Mouse (Mus musculus) layer of hippocampus, postnatal 25 days (tissue): ENCODE results near the gene Mif4gd. TPM values are rescaled to one million over a fixed set of nuclear protein-coding genes. Genes with fewer than 3 reads are reported as not detected.
A peak's percentile ranks its signal among the peaks of the same experiment; 100 is the strongest.

ENCODE experiments used
- DNase-seq, 2 experiments: peaks; one replicate each; pipeline ENCODE4 v3.0.0; 2022; ENCODE audit warnings: mixed read lengths in 2 of 2, low spot score in 1 of 2; ENCODE audit errors: extremely low spot score in 1 of 2
- total RNA-seq, 2 experiments: library from RNA; stranded (reverse); gene quantifications; 2 replicates each; pipeline ENCODE4 v1.2.3; 2021

The Mif4gd gene
- total RNA-seq, 2 experiments from 2014 or later = 21.7 to 23.7 TPM

DNA sequence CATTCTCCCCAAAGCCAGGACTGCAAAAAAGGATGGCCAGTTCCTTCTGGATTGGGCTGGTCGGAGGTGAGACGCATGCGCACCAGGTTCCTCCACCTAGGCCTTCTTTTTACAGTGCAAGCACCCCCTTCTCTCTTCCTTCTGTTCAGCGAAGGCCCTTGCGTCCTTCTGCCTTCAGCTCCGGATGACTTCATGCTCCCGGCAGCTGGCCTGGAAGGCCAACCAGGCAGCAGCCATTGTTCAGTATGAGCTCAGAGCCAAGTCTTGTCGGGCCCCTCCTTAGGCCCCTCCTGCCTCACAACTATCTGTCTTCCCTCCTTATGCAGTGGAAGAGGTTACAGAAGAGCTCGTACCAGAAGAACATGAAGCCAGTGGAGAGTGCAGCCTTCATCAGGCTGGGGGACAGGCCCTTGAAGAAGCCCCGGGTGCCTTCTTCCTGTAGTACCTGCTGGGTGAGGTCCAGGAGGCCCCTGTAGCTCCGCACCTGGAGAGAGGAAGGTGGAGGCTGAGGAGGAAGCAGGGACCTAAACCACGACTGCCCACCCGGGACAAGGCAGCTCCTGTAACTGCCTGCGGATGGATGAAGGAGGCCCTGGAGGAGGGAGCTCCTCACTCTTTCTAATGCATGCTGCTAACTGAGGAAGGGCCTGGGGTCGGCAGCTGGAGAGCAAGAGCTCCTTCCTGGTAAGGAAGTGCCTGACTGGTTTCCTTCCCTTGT lies 2.5 kb upstream of the Mif4gd start:
- DNase-seq = no peak

DNA sequence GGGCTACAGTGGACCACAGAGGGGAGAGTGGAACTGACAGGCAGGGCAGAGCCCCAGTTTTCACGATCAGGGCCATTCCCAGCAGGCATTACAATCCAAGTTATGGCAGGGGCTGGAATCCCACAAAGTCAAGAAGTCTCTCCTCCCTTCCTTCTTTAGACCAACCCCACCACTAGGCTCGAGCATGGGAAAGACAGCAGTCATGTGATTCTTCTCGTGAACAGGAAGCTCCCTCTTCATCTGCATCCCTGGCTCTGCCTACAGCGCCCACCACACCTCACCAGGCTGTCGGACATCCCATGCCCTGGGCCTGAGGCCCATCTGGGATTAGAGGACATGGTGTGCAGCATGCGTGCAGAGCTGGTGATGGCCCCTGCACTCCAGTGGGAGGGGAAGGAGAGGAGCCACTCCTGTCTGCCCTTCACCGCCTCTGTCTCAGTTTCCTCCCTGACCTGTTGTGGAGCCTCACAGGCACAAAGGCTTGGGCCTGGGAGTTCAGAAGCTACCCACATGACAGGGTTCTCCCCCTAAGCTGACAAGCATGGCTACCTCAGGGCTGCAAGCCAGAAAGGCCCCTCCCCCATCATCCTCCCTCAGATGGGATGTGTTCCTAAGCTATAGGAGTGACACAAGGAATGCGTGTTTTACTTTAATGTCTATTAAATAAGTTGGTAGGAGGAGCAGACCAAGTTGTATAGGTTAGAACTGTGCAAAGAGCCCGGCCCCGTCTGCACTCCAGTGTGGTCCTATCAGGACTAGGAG lies 1.8 kb upstream of the Mif4gd start:
- DNase-seq = no peak

DNA sequence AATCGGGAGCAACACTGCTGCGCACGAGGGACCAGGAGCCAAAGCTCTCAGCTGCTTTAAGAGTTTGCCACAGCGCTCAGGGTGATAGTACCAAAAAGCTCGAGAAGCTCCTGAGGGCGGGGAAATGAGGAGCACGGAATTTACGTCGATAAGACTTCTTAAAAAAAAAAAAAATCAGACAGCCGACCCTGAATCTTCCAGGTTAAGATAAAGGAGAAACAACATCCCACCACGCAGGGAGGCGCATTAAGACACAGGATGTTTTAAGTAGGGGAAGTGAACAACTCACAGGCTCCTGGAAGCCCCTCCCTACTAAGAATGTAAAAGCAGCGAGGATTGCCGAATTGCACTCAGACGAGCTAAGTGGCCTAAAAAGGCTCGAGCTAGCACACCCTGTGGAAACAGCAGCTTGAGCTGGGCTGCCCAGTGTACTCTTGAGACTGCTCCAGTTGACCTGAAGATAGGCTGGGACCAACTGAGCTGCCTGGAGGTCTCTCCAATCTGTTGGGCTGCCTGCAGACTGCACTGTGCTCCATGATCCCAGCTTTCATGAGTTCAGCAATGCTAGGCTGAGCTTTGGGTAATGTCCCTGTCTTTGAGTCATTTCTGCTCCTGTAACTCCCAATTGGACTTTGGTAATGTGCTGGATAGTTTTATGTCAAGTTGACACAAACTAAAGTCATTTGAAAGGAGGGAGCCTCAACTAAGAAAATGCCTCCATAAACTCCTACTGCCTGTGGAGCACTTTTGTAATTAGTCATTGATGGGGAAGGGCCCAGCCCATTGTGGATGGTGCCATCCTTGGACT lies 573 bp upstream of the Mif4gd start:
- no peak for DNase-seq

DNA sequence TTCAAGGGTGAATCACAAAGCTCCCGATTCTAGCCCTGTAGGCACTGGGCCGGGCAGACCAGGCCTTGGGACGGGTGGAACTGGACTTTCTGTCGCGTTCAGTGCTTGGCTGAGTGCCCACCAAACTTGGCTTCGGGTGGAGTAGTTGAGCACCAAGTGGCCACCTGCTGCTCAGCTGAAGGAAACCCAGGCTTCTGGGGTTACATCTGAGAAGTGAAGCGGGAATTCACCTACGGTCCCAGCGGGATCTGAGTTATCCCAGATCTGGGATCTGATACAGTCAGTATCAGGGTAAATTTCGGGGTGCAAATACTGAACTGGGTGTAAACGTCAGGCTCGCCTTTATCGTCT lies 735 bp downstream of the Mif4gd start:
- peak; percentile 41 to 66 for DNase-seq

DNA sequence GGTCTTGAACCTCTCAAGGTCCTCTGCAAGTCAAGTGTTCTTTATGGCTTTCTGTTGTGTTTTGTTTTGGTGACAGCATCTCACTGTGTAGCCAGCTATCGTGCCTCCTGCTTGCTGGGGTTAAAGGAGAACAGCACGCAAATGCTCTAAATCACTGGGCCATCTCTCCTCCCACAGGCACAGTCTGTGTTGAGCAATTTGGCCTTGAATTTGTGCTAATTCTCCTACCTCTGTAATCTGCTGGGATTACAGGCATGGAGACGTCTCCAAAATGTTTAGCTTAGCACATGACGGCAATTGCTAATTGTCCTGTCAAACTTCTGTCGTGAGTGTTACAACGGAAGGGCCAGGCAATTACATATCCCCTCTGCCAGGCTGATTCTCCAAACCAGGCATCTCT lies 1.6 kb downstream of the Mif4gd start:
- DNase-seq = no peak

DNA sequence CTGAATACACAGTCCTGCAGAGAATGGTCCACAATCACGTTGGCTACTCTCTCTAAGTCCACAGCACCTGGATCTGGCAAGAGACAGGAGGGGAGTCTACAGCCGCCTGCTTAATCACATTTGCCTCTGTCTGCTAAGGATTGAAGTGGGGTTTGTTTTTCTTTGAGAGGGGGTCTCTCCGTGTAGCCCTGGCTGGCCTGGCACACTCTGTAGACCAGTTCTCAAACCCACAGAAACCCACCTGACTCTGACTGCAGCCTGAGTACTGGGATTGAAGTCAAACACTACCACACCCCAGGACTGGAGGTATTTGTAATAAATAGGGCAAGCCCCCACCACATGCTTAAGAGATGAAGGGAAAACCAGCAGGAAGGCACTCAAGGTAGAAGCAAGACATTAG lies 3.2 kb downstream of the Mif4gd start:
- DNase-seq = no peak

DNA sequence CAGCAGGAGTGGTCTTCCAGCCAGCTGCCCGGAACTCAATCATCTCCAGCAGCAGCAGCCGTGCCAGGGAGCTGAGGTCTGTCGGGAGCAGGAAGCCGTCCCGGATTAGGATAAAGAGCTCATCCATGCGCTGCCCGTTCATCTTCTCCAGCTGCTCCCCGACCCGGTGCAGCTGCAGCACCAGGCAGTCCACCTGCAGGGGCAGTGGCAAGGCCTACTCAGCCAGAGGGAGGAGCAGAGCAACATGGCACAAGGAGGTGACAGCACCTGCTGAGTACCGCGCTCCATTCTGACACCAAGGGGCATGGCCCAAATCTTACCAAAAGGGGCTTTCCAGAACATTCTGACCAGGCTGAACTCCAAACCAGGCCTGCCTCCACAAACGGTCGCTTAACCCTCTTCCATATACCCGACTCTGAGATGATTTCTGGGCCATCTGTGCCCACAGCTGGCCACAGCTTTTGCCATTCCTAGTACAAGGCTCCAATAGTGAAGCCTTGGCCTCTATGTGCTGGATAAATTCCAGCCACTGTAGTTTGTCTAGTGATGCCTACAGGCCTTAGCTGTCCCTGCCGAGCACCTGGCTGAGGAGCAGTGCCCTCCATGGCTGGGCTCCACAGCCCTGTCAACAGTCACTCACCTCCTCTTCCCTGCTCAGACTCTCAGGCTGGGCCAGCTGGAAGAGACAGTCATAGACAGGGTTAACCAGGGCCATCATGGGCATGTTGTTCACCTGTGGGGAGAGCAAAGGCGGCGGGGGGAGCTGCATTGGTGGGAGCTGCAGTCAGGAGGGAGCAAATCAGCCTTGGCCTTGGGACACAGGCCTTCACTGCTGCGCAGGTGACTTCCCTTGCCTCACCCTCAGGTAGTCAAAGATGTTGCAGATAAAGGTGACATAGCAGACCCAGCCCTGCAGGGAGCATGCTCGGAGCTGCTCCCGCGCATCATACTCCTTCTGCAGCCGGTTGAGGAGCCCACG lies 4.1 kb downstream of the Mif4gd start:
- DNase-seq = peak in 1 of 2 experiments; percentile 29

DNA sequence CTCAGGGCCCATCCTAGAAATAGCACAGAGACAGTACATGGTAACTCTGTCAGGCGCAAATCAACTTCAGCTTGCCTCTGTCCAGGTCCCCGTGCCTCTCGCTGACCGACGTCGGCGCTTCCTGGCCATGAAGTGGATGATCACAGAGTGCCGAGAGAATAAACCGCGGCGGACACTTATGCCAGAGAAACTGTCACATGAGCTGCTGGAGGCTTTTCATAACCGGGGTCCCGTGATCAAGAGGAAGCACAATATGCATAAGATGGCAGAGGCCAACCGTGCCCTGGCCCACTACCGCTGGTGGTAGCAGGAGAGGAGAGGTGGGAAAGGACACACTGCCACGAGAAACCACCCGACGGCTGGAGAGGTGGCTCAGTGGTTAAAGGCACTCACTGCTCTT lies 6.0 kb downstream of the Mif4gd start:
- no peak for DNase-seq

DNA sequence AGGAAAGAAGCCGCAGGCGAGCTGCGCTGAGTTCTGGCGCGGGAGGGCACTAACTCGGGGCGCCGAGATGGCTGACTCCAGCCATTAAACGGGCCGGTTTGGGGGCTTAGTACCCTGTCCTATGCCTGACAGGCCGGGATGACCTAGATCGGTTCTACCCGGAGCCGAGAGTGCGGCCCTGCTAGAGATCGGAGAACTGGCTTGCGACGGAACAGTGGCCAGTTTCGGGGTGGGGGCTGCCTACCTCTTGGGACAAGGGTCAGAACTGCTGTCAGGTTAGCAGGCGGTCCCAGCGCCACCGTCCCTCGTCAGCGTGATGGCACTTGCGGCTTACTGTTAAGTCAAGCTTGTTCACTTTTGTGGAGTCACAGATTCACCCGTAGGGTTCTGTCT lies 8.5 kb downstream of the Mif4gd start:
- no peak for DNase-seq

DNA sequence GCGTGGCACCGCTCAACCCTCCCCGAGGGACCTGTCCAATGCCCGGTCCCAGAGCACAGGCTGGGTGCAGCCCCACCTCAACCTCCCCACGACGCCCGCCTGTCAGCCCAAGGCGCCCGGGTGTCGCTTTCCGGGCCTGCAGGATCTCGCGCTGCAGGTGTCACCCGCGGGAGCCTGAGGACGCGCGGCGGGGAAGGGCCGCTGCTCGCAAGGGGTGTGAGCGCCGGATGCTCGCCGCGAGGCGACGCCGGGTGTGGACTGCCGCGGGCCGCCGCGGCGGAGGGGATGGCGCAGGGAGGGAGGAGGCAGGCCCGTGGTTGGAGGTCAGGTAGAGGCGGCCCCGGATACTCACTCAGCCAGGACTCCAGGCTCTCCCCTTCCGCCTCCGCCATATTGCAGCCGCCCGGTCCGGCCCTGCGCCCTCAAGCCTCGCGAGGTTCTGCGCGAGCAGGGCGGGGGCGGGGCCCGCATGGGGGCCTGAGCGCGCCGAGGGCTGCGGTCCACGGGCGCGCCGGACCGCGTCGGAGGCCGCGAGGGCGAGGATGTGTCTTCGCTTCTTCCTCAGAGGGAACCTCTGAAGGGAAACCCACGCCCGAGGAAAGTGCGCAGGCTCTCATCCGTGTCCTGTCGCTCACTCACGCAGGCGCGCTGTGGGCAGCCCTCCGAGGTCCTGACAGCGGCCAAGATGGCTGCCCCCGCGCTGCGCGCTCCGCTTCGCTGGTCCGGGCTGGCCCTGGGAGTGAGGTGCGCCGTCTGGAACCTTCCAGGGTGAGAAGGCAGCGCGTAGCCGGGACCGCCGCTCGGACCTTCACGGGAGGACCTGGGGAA lies 9.1 kb downstream of the Mif4gd start, which contains the start of the genes Mrps7 and Gga3:
TSS of gene Mrps7 (plus strand) at position 450 of the 828 bp plus-strand sequence.
TSS of gene Gga3 (minus strand) at position 576 of the 828 bp plus-strand sequence.
- DNase-seq = peak; percentile 81 to 88

DNA sequence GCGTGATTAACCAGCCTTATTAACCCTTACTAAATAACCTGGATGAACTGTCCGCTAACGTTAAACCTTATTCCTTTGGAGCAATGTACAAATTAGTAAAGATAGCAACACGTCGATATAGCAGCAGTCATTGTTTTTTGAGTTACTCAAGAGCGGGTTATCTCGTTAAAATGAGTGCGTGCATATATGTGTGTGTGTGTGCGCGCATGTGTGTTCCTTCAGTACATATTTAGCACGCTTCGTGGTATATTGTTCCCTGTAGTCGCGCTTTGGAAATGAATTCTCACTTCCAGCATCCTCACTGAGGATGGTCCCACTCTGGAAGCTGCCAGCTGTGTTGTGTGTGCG lies 9.7 kb downstream of the Mif4gd start:
- no peak for DNase-seq

DNA sequence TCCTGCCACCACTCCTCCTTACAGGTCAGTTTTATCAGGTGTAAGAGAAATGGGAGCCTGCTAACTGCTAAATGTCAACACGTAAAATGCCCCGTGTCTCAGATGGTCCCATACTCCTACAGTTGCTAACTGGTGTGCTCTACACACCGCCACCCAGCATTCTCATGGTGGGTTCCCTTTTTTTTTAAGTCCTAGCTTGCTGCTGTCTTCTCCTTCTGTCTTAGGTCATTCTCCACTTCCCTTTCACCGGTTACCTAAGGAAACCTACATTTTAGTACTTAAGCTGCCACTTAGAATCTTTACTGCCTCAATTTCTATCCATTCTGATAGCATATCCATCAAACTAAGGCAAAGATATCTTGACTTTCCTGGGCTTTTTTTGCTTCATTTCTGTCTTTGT lies 11.6 kb downstream of the Mif4gd start:
- no peak for DNase-seq

DNA sequence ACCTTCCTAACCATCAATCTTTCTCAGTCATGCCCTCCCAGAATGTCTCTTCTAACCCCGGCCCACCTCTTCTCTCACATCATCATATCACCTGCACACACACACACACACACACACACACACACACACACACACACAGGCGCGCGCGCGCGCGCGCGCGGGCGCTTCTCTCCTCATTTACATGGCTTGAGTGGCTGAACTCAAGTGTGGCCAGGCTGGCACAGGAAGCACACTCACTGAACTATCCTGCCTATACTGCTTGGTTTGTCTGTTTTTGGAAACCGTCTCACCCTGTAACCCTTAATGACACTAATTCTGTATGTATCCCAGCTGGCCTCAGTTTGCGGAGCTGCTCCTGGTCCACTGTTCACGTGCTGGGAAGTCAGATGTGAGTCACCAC lies 12.0 kb downstream of the Mif4gd start:
- DNase-seq = no peak

DNA sequence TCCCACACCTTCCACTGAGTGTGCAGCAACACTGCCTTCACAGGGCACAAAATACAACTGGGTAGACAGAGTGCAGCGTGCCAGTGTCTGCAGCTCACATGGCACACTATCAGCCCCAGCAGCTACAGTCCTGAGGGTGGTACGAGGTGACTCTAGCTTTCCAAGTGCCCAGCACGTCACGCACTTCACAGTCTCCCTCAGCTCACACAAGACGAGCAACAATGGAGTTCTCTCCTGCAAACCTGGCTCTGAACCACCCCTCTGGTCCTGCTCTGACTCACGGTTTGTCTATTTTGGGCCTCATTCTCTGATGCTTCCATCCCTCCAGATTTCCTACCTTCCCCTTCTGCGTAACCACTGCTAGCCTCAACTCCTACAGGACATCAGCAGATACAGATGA lies 13.0 kb downstream of the Mif4gd start:
- no peak for DNase-seq

DNA sequence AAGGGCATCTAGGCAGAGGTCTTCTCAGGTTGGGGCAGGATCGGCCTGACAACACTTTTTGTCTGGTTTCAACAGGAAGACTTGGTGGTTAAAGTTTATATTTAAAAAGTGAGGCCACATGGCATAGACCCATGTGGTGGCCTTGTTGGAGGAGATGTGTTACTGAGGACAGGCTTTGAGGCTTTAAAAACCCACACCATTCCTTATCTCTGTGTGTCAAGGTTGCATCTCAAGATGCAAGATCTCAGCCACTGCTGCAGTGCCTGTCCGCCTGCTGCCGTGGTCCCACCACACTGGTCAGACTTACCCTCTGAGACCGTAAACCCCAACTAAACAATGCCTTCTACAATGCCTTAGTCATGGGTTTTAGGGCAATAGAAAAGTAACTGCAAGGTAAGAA lies 14.5 kb downstream of the Mif4gd start:
- no peak for DNase-seq

DNA sequence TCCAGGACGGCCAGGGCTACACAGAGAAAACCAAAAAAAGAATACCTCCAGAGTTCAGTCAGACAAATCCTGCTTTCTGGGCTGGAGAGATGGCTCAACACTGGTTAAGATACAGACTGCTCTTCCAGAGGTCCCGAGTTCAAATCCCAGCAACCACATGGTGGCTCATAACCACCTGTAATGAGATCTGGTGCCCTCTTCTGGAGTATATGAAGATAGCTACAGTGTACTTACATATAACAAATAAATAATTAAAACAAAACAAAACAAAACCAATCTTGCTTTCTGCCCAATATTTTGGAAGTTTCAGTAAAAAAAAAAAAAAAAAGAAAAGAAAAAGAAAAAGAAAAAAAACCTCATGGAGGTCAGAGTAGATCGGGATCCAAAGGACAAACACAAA lies 17.6 kb downstream of the Mif4gd start:
- DNase-seq = no peak

DNA sequence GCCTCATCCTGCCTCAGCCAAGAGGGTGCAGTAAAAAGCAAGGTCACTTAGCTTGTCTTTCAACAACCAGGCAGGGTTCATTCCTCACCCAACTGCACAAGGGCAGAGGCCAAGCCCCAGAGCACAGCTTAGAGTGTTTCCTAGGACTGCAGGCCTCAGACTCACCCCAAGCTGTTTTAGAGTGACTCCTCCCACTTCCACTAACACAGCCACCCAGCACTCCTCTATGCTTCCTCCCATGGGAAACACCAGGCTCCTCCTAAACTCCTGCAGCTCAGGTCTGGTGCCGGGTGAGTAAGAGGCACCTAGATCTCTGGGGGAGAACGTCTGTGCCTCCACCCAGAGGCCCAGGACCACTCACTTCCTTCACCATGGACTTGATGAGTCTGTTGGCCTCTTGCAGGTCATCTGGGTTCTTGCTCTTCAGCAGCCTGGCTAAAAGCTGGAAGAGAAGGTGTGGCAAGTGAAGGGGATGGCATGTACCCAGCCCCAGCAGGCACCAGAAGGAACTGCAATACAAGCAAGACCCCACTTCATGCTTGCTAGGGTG lies 22.2 kb downstream of the Mif4gd start:
- no peak for DNase-seq

DNA sequence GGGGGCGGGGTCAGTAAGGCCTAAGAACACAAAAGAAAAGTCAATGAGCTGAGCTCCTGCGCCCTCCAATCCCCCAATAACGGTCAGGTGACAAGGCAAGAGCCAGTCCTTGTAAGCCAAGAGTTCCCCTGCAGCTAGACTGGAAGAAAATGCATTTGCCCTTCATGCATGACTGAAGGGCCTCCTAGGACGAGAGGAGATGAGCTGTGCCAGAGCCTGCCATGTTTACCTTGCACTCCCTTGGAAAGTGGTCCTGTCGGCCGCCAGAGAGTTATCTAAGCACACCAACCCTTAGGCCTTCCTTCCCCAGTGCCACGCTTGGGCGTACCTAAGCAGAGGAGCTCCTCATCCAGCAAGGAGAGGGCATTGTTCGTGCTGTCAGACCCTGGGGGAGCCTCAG lies 24.8 kb downstream of the Mif4gd start:
- DNase-seq = no peak

DNA sequence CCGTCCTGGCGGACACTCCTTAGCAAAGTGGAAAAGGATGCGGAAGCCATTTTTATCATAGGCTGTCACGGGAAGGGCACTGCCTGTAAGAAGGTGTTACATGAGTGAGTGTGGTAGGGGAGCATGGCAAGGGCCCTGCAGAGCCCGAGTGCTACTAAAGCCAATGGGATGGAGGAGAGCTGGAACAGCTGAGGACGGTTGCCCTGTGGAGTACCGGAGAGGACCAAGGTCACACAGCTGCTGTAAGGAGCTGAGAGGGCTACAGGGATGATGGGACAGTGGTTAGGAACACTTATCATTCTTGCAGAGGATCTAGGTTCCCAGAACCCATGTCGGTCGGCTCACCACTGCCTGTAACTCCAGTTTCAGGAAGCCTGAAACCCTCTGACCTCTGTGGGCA lies 26.4 kb downstream of the Mif4gd start:
- DNase-seq = no peak
